Mouse (Mus musculus): ENCODE results near the gene Supv3l1. TPM values are rescaled to one million over a fixed set of nuclear protein-coding genes. Genes with fewer than 3 reads are reported as not detected.
A peak's percentile ranks its signal among the peaks of the same experiment; 100 is the strongest.

Gene Supv3l1
- polyA plus RNA-seq, 1 experiment: 40.6 TPM

- TF ChIP-seq POLR2A (IDR thresholded peaks at IDR 0.05; ENCODE audit: insufficient read depth, low read length) (no peak), CTCF (IDR thresholded peaks at IDR 0.05; ENCODE audit: low read depth, low read length) (no peak), EP300 (IDR thresholded peaks at IDR 0.05; ENCODE audit: insufficient read depth, low read depth, low read length) (no peak)
- Histone ChIP-seq H3K27me3 (ENCODE audit: control insufficient read depth, insufficient read depth, low read length, poor library complexity, severe bottlenecking) (no peaks in the 10 kb centered on the region), H3K9ac (ENCODE audit: low read depth, poor library complexity, severe bottlenecking) (no peak overlapping the region), H3K4me3 (ENCODE audit: low read depth, low read length) (0 out of 2 replicates have a peak overlapping the region, but pooled peaks have one; percentile 16), H3K27ac (ENCODE audit: insufficient read depth, low read length) (no peak overlapping the region), H3K9me3 (replicated peaks; ENCODE audit: control insufficient read depth, insufficient read depth, low read length, poor library complexity, severe bottlenecking) (no peaks in the 10 kb centered on the region), H3K4me1 (ENCODE audit: control insufficient read depth, insufficient read depth, low read length) (peaks cover 2% of the 10 kb centered on the region), H3K36me3 (ENCODE audit: control insufficient read depth, insufficient read depth, low read length, poor library complexity, severe bottlenecking) (peaks cover 7% of the 10 kb centered on the region; the same call in 1 of the 2 replicates)
These were observed 31.7 kb upstream of the Supv3l1 start for GRCm38 (mm10) chr10:62481108-62481852.

DNA sequence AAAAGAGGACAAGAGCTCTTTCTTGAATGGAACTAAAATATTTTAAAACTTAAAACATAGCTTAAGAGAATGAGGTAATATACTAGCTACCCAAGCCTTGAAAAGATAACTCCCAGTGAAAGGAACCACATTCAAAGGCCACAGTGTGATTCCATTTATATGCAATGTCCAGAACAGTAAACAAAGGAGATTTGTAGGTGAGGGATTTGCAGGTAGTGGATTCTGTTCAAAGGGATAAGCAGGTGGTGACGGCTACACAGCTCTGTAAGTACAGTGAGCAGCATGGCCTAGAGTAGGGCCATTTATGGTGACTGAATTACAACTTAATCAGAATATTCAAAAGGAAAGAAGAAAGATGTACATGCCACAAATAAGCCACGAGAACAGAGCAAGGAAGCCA is 27.4 kb upstream of the Supv3l1 start:
- TF ChIP-seq POLR2A (IDR thresholded peaks at IDR 0.05; ENCODE audit: insufficient read depth, low read length) (no peak), CTCF (IDR thresholded peaks at IDR 0.05; ENCODE audit: low read depth, low read length) (no peak), EP300 (IDR thresholded peaks at IDR 0.05; ENCODE audit: insufficient read depth, low read depth, low read length) (no peak)
- H3K4me1 ChIP-seq (ENCODE audit: control insufficient read depth, insufficient read depth, low read length): peaks cover 7% of the 10 kb centered on the region

DNA sequence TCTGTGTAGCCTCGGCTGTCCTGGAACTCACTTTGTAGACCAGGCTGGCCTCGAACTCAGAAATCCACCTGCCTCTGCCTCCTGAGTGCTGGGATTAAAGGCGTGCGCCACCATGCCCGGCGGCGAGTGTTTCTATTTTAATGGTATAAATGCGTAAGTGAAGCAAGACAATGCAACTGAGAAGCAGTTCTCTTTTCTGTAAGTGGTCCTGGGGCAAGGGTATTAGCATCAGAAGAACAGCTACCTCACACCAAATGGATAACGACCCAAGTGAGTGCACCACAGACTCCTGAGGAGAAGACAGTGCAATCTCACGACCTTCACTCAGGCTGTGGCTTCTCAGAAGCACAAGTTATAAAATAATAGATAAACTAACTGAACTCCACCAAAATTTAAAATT is 25.4 kb upstream of the Supv3l1 start:
- Histone ChIP-seq H3K4me1 (ENCODE audit: control insufficient read depth, insufficient read depth, low read length) (peaks cover 7% of the 10 kb centered on the region), H3K4me3 (ENCODE audit: low read depth, low read length) (no peak overlapping the region), H3K36me3 (ENCODE audit: control insufficient read depth, insufficient read depth, low read length, poor library complexity, severe bottlenecking) (peaks cover 7% of the 10 kb centered on the region; the same call in 1 of the 2 replicates), H3K27ac (ENCODE audit: insufficient read depth, low read length) (no peak overlapping the region), H3K9me3 (replicated peaks; ENCODE audit: control insufficient read depth, insufficient read depth, low read length, poor library complexity, severe bottlenecking) (no peaks in the 10 kb centered on the region), H3K27me3 (ENCODE audit: control insufficient read depth, insufficient read depth, low read length, poor library complexity, severe bottlenecking) (no peaks in the 10 kb centered on the region), H3K9ac (ENCODE audit: low read depth, poor library complexity, severe bottlenecking) (no peak overlapping the region)
- TF ChIP-seq CTCF (IDR thresholded peaks at IDR 0.05; ENCODE audit: low read depth, low read length): no peak
- no peak for TF ChIP-seq EP300 (IDR thresholded peaks at IDR 0.05; ENCODE audit: insufficient read depth, low read depth, low read length)
- TF ChIP-seq POLR2A (IDR thresholded peaks at IDR 0.05; ENCODE audit: insufficient read depth, low read length): no peak

More for the DNA sequence above, 27.4 kb upstream of the Supv3l1 start:
- no peaks in the 10 kb centered on the region for H3K27me3 ChIP-seq (ENCODE audit: control insufficient read depth, insufficient read depth, low read length, poor library complexity, severe bottlenecking)
- H3K4me3 ChIP-seq (ENCODE audit: low read depth, low read length): no peak overlapping the region
- peaks cover 7% of the 10 kb centered on the region; the same call in 1 of the 2 replicates for H3K36me3 ChIP-seq (ENCODE audit: control insufficient read depth, insufficient read depth, low read length, poor library complexity, severe bottlenecking)
- peak overlapping the region; percentile 26 for H3K27ac ChIP-seq (ENCODE audit: insufficient read depth, low read length)
- H3K9me3 ChIP-seq (replicated peaks; ENCODE audit: control insufficient read depth, insufficient read depth, low read length, poor library complexity, severe bottlenecking): no peaks in the 10 kb centered on the region
- no peak overlapping the region for H3K9ac ChIP-seq (ENCODE audit: low read depth, poor library complexity, severe bottlenecking)

DNA sequence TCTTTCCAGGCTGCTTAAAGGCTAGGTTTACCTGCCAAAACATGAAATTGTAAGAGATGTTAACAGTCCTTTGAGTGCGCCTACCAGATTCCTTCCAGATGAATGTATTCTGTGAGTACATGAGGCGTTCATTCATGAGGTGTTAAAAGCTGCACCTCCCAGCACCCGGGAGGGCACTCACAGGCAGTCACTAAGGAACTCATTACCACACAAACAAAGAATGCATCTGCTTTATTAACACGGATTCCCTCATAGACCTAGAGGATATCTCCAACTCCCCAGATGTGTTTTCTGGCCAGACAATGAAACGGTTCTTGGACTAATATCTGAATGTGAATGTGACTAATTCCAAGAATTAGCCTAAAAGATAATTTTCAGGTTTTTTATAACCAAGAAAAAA is 21.6 kb upstream of the Supv3l1 start:
- Histone ChIP-seq H3K9me3 (replicated peaks; ENCODE audit: control insufficient read depth, insufficient read depth, low read length, poor library complexity, severe bottlenecking) (no peaks in the 10 kb centered on the region), H3K27me3 (ENCODE audit: control insufficient read depth, insufficient read depth, low read length, poor library complexity, severe bottlenecking) (no peaks in the 10 kb centered on the region), H3K9ac (ENCODE audit: low read depth, poor library complexity, severe bottlenecking) (no peak overlapping the region), H3K4me1 (ENCODE audit: control insufficient read depth, insufficient read depth, low read length) (peaks cover 5% of the 10 kb centered on the region), H3K4me3 (ENCODE audit: low read depth, low read length) (no peak overlapping the region), H3K27ac (ENCODE audit: insufficient read depth, low read length) (no peak overlapping the region), H3K36me3 (ENCODE audit: control insufficient read depth, insufficient read depth, low read length, poor library complexity, severe bottlenecking) (peaks cover 8% of the 10 kb centered on the region)
- TF ChIP-seq CTCF (IDR thresholded peaks at IDR 0.05; ENCODE audit: low read depth, low read length) (no peak), EP300 (IDR thresholded peaks at IDR 0.05; ENCODE audit: insufficient read depth, low read depth, low read length) (no peak), POLR2A (IDR thresholded peaks at IDR 0.05; ENCODE audit: insufficient read depth, low read length) (no peak)

DNA sequence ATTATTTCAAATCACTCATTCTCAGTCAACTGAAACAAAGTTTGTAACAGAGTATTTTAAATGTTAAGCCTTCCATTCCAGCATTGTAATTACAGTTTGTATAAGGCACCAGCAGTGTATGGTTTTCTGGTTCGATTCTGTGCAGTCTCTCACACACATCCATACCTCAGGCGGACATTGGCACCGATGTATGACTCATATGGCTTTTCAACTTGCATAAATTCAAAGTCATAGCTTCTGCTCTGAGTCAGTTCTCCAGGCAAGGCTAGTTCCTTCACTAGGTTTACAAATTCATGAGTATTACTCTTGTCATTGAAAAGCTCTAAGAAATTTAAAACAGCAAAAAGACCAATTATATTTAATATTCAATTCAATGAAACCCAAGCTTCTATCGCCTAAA is 20.2 kb upstream of the Supv3l1 start:
- Histone ChIP-seq H3K4me1 (ENCODE audit: control insufficient read depth, insufficient read depth, low read length) (no peaks in the 10 kb centered on the region), H3K36me3 (ENCODE audit: control insufficient read depth, insufficient read depth, low read length, poor library complexity, severe bottlenecking) (peaks cover 8% of the 10 kb centered on the region)
- TF ChIP-seq POLR2A (IDR thresholded peaks at IDR 0.05; ENCODE audit: insufficient read depth, low read length): no peak
- no peak for TF ChIP-seq CTCF (IDR thresholded peaks at IDR 0.05; ENCODE audit: low read depth, low read length)
- TF ChIP-seq EP300 (IDR thresholded peaks at IDR 0.05; ENCODE audit: insufficient read depth, low read depth, low read length): no peak

DNA sequence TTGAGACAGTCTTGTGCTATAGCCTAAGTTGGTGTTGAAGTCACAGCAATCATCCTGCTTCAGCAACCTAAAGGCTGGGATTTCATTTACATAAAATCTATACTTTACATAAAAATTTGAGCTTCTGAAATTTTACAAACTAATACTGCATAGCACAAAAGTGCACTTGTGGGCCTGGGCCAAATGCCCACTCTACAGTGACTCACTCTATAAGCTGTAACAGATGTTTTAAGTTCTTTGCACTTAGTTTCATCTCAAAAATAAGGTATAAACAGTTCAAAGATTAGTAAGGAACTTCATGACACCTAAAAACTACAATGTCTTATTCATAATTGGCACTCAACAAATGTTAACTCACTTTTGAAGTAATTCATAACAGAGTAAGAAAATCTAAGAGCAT is 11.8 kb upstream of the Supv3l1 start:
- TF ChIP-seq CTCF (IDR thresholded peaks at IDR 0.05; ENCODE audit: low read depth, low read length): no peak
- TF ChIP-seq EP300 (IDR thresholded peaks at IDR 0.05; ENCODE audit: insufficient read depth, low read depth, low read length): no peak
- no peak for TF ChIP-seq POLR2A (IDR thresholded peaks at IDR 0.05; ENCODE audit: insufficient read depth, low read length)
- no peaks in the 10 kb centered on the region for H3K27me3 ChIP-seq (ENCODE audit: control insufficient read depth, insufficient read depth, low read length, poor library complexity, severe bottlenecking)
- no peak overlapping the region for H3K27ac ChIP-seq (ENCODE audit: insufficient read depth, low read length)
- no peaks in the 10 kb centered on the region for H3K9me3 ChIP-seq (replicated peaks; ENCODE audit: control insufficient read depth, insufficient read depth, low read length, poor library complexity, severe bottlenecking)
- H3K36me3 ChIP-seq (ENCODE audit: control insufficient read depth, insufficient read depth, low read length, poor library complexity, severe bottlenecking): peaks cover 23% of the 10 kb centered on the region
- H3K9ac ChIP-seq (ENCODE audit: low read depth, poor library complexity, severe bottlenecking): no peak overlapping the region
- H3K4me1 ChIP-seq (ENCODE audit: control insufficient read depth, insufficient read depth, low read length): no peaks in the 10 kb centered on the region
- H3K4me3 ChIP-seq (ENCODE audit: low read depth, low read length): no peak overlapping the region

More for the DNA sequence above, 20.2 kb upstream of the Supv3l1 start:
- Histone ChIP-seq H3K9ac (ENCODE audit: low read depth, poor library complexity, severe bottlenecking) (no peak overlapping the region), H3K4me3 (ENCODE audit: low read depth, low read length) (no peak overlapping the region), H3K9me3 (replicated peaks; ENCODE audit: control insufficient read depth, insufficient read depth, low read length, poor library complexity, severe bottlenecking) (no peaks in the 10 kb centered on the region), H3K27me3 (ENCODE audit: control insufficient read depth, insufficient read depth, low read length, poor library complexity, severe bottlenecking) (no peaks in the 10 kb centered on the region), H3K27ac (ENCODE audit: insufficient read depth, low read length) (no peak overlapping the region)
